Mouse (Mus musculus): ENCODE results near the gene Thap3.

The Thap3 gene

DNA sequence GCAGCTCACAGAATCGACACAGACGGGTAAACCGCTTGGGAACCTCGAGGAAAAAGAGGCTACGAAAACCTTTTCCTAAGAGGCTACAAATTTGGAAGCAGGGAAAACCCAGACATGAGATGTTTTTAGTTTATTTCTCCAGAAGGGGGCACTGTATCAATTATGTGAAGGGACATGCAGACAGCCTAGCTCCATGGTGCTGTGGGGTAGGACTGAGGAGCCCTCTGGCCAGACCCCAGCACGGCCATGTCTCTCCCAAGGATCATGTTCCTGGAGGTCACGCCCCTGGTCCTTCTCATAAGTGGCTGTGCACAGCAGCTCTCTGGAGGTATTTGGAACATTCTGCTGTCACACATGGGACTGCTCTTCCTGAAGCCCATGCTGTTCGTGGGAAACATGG, 8.1 kb downstream of the Thap3 start:
- no peak for DNase-seq

DNA sequence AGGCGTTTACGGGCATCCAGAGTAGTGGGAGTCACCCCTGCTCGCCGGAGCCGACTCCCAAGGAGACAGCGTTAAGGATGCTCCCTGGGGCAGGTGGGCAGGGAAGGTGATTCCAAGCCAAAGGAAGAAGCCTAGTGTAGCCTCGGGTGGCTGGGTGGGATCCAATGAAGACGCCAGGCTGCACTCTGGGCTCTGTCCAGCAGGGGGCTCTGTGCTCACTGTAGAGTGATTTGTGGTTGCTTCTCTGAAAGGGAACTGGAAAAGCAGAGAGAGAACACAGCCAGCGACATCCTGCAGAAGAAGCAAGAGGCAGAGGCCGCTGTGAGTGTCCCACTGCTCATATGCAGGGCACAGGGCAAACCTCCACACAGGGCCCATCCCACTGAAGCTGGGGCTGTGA, 11.0 kb downstream of the Thap3 start:
- DNase-seq: peak; percentile 89

DNA sequence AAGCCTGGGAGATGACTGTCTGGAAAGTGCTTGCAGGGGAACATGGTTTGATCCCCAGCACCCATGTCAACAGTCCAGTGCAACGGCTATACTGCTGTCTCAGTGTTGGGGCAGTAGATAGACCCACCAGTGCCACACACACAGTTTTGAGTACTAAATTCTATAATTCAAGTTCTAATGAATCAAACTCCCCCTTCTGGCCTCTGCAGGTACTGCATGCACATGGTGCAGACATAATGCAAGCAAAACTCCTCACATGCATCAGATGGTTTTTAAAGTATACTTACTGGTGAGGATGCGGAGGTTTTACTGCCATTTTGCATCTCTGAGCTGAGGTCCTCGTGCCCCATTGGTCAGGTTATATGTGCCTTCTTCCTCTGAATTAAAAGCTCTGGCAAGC, 13.4 kb downstream of the Thap3 start:
- DNase-seq: peak; percentile 35

DNA sequence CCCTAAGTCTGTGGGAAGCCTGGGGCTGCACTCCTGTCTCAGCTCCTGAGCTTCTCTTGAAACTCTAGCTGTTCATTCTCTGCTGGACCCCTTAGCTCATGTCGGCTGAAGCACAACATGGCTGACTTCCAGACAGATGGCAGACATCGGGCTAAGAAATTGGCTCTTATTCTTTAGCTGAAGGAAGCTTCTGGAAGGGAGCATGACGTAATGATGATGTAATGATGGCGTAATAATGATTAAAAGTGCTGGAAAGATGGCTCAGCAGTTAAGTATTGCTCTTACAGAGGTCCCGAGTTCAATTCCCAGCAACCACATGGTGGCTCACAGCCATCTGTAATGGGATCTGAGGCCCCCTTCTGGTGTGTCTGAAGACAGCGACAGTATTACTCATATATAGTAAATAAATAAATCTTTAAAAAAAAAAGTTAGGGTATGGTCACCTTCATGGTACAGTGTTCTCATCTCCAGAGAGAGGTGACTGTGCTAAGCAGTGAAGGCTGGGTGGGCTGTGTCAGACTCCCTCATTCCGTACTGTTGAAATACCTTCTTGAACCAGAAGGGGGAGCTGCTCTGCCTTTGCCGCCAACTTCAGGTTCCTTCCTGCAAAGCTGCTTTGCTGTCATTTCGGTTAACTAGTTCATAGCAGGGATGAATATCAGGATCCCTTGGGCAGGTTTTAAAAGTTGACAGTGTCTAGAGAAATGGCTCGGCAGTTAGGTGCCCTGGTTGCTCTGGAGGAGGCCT, 16.4 kb downstream of the Thap3 start:
- DNase-seq: peak; percentile 44

DNA sequence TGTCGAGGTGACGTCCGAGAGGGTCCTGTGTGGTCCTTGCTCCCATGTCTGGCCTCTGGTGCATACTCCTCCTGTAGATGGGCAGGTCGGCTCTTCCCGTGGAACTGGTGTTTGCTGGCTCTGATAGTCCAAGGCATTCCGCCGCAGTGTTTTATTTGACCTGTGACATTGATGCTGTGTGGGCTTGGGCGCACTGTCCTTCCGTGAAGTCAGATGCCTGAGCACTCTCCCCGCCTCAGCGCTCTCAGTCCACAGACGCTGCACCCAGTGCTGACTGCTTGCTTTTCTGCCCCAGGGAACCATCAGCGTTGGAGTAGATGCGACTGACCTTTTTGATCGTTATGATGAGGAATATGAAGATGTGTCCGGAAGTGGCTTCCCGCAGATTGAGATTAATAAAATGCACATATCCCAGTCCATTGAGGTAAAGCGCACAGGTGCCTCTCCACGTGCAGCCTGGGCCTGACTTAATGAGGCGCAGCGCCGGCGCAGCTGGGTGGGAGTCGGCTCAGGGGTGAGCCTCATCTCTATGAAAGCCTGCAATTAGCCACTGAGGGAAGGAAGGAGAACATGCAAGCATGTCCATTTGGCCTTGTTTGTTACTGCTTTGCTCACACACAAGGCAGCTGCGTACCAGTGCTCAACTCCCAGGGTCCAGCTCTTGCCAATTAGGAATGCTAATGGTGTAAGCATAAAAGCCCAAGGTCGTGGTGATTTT, 20.4 kb downstream of the Thap3 start:
- DNase-seq: no peak

DNA sequence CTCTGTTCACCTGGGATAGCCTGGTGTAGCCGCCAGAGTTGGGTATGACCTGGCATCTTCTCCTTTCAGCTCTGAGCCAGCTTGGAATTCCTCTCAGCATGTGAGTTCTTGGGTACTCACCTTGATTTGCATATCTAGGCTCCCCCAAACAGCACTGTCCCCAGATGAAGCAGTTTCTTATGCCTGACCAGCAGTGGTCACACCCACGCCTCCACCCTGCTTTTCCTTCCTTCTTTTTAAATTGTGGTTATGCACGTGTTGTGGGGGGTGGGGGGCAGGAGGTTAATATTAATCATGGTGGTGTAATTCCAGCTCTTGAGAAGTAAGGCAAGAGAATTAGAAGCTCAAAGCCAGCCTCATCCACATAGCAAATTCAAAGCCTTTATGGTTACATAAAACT, 26.0 kb downstream of the Thap3 start:
- DNase-seq: no peak

DNA sequence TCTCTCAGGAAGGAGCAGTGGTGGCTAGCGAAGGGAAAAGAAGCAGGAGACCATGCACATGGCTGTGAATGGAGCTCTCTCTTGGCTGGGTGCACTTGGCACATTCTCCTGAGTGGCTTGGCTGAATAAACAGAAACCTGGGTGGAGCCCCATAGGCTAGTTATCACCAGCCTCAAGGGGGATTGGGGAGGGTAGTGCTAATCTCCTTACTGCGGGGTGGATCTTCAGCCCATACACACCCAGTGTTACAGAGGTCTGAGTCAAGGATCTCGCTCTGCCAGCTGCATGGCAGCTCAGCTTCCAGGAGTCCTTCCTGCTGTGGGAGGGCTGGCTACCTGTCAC, 28.3 kb downstream of the Thap3 start:
- no peak for DNase-seq

DNA sequence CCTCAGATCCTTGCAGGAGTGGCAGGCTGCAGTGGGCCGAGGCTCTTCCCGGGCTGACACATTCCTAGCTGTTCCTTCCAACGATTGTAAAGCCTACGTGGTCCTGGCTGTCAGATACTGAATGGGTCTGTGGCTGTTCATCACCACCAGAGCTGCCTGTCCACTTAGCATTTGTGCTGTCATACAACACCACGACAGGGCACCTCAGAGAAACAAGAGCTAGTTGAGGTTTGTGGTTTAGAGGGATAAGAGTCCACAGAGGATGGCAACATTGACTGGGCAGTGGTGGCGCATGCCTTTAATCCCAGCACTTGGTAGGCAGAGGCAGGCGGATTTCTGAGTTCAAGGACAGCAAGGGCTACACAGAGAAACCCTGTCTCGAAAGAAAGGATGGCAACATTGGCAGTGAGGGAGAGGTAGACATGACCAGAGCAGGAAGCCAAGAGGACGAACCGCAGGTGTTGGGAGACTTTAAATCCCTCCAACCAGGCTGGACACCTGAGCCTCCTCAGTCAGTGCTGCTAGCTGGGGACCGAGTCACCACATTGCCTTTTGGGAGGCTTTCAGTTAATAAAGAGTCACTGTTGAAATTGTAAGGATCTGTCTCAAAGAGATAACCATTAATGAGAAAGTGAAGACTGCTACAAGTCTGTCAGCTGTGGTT, 28.8 kb downstream of the Thap3 start:
- no peak for DNase-seq

DNA sequence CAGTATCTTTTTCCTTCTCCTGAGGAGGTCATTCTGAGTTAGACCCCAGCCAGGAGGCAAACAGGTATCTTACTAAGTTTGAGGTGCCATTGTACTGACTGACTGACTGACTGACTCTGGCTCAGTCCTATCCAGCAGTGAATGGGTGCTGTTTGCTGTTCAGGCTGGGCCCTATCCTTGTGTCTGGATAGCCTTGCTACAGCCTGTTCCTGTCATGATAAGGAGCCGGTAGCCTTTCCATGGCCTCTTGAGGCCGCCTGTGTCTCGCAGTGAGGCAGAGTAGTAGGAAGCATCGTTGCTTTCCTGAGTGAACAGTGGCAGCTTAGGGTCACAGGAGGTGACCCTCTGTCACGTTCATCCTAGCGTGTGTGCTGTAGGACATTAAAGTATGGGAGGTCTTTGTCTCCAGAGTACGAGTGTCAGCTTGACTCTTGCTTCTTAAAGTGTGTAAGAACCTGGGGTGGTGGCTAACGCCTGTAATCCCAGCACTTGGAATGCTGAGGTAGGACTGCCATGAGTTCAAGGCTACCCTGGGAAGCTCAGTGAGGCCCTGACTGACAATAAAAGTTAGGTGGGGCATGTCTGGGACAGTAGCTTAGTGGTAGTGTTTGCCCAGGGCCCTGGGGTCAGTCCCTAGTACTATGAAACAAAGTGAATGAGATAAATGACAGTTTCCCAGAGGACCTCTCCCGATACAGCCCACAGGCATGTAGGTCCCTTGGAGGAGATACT, 31.0 kb downstream of the Thap3 start:
- no peak for DNase-seq

DNA sequence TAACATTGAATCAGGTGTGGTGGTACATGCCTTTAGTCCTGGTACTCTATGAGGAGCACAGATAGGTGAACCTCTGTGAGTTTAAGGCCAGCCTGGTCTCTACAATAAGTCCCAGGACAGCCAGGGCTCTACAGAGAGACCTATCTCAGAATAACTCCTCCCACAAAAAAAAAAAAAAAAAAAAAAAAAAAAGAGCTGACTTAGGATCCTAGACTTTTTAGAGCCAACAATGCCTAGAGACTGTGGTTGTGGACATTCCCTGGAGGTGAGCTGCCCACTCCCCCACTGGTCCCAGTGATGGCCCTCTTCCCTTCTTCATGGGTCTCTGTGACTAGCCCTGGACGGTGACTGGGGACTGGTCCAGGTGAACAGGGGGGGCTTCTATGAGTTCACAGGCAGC, 33.0 kb downstream of the Thap3 start:
- no peak for DNase-seq

DNA sequence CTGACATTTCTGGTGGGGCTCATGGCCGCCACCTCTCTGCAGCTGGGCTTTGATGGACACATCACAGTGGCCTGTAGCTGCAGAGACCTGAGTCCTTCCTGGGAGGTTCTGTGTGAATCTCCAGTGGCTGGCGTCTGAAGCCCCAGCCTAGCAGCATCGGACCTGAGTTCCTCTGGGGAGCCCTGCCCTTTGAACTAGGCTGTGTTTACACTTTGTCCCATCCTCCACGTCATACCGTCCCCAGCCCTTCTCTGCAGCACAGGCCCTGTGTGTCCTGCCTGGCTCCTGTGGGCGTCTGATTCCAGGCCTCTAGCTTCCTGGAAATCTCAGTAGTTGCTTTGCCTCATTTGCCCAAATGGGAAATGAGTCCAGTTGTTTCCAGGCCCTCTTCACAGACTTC, 35.6 kb downstream of the Thap3 start:
- DNase-seq: no peak

DNA sequence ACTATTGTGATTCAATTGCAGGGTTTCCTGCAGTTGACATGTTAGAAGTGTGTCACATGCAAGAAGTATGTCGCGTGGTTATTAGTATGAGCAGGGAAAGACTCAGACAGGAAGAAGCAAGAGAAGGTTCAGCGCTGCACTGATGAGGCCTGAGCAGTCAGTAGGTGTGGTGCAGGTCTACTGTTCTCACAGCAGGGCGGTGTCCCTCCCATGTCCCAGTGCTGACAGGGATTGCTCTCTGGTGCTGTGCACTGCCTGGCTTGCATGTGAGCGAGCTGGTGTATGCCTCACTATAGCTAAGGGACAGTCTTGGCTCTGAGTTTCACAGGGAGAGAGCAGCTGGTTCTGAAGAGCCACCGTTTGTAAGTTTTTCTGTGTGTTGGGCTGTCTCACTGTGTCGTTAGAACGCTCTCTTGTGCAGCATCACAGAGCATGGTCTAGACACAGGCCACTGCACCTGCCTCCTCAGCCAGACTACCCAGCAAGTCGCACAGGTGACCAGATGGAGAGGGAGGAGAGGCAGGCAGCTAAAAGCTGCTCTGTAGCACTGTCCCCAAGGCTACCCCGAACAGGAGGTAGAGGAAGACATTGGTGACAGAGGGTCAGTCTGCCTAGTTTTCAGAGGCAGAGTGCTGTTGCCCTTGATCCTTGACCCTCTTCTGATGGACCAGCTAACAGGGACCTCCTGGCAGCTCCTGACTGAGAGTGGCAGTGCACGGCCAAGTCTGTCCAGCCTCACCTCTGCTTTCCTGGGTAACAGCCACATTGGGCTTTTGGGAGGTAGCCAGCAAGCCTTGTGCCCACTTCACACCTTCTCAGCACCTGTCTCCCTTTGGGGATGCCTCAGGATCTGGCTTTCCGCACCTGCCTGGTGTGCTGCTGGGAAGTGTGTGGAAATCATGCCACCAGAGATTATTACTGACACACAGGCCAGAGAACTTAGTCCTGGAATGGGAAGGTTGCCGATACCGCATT, 40.0 kb downstream of the Thap3 start:
- DNase-seq: peak; percentile 55

DNA sequence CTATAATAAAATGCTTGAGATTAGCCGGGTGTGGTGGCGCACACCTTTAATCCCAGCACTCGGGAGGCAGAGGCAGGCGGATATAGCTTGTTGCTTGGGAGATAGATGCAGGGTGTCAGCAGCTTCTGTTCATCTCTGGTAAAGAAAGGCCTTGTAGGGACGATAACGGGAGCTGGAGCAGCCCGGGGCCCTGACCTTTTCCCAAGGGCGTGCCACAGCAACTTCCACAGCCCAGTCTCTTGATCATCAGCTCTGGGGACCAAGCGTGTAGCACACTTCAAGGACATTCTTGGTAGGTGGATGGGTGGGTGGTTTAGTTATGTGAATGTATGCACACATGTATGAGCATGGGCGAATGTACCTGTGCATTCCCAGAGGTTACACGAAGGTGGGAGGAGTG, 42.6 kb downstream of the Thap3 start:
- no peak for DNase-seq

DNA sequence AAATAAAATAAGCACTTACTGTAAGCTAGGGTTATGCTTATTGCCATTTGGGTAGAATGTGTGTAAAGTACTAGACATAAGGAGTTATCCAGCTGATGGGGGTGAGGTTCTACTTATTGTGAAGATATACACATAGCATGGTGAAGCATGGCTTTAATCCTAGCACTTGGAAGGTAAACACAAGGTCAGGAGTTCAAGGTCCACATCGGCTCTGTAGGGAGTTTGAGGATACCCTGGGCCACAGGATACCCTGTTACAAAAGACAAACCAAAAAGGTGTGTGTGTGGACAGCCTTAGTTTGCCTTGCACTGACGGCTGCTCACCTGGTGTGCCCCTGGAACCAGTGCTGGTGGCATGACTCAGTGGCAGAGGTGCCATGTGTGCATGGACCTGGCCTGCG, 50.7 kb downstream of the Thap3 start:
- DNase-seq: no peak

DNA sequence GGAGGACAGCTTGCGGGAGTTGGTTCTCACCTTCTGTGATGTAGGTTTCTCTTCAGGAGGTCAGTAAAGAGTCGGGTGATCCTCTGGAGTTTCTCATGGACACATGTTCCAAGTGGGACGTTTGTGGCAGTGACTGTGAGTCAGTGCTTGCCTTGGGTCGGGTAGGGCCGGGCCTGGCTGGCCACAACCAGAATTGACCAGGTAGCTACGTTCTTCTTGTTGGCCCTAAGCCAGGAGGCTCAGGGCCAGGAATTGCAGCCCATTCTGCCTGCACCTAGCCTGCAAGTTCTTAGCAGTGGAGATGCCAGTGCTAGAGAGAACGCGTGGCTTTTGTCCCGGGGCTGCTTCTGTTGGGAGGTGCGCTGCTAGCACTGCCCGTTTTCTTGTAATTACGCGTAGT, 51.4 kb downstream of the Thap3 start:
- DNase-seq: no peak

DNA sequence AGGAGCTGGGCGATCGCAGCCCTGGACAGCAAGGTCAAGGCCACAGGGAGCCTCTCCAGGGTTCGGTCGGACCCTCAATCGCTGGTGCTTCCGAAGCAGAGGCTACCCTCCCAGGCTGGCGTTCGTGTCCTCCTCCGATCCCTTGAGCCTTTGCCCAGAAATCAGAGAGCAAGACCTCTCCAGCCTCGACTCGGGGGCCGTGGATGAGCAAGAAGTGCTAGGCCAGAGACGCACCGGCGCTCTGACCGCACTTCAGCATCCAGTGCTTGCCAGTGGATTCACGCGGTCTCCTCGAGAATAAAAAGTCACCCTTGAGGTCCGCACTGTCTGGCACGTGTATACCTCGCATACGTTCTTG, 54.6 kb downstream of the Thap3 start:
- no peak for DNase-seq

DNA sequence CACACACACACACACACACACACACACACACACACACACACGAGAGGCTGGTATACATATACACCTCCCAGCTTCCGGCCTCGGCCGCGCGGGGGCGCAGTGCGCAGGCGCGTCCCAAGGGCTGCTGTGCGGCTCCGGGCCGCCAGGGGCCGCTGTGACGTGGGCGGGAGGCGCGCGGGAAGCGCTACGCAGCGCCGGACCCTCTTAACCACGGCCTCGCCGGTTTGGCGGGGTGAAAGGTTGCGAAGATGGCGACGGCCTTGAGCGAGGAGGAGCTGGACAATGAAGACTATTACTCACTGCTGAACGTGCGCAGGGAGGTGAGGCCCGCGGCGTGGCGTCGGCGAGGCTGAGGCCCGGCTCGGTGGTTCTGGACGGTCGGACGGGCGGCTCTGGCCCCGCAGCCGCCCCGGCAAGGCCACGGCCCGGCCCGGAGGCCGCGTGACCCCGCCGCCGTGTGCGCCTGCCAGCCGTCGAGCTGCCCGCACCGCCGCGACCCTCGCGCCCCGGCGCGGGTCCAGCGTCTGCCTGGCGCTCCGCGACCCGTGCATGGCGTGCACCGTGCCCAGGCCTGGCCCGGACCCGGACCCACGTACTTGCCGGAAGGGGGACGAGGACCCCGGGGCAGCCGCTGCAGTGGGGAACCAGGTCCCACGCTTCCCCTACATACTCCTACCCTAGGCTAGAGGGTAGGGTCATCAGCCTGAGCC, 55.1 kb downstream of the Thap3 start, which contains the start of gene Dnajc11:
Dnajc11 (plus strand) TSS at position 187 of the 710 bp plus-strand sequence.
- peak; percentile 90 for DNase-seq
